Mouse (Mus musculus) embryonic facial prominence, embryonic 15.5 days (tissue): ENCODE measurements around the gene Ccdc149. TPM values are rescaled to one million over a fixed set of nuclear protein-coding genes. Genes with fewer than 3 reads are reported as not detected.

Experiments
- ATAC-seq: fragments of 200-750 bp; cut with Nextera tagmentation; 2 replicates; pipeline ENCODE4 v1.8.0; 2017; ENCODE audit warnings: low read depth, moderate TSS enrichment; ENCODE audit not compliant: insufficient number of reproducible peaks, low FRiP score, low TSS enrichment
- H3K27ac ChIP-seq: fragments of 300-500 bp; sonication (generic); replicated peaks from 2 replicates; pipeline ENCODE4 v1.5.1; 2015; ENCODE audit warnings: mild to moderate bottlenecking, inconsistent platforms
- H3K27me3 ChIP-seq: fragments of 300-500 bp; sonication (generic); 2 replicates; pipeline ENCODE4 v1.6.1; 2015; ENCODE audit warnings: inconsistent platforms
- H3K36me3 ChIP-seq: fragments of 300-500 bp; sonication (generic); 2 replicates; pipeline ENCODE4 v1.6.1; 2015; ENCODE audit warnings: mild to moderate bottlenecking, inconsistent platforms
- H3K4me1 ChIP-seq: fragments of 300-500 bp; sonication (generic); 2 replicates; pipeline ENCODE4 v1.6.1; 2015; ENCODE audit warnings: inconsistent platforms
- H3K4me2 ChIP-seq: fragments of 300-500 bp; sonication (generic); replicated peaks from 2 replicates; pipeline ENCODE4 v1.6.1; 2015; ENCODE audit warnings: mild to moderate bottlenecking, inconsistent platforms
- H3K4me3 ChIP-seq: fragments of 300-500 bp; sonication (generic); replicated peaks from 2 replicates; pipeline ENCODE4 v1.5.1; 2015; ENCODE audit warnings: mild to moderate bottlenecking, inconsistent platforms
- H3K9ac ChIP-seq: fragments of 300-500 bp; sonication (generic); 2 replicates; pipeline ENCODE4 v1.6.1; 2015; ENCODE audit warnings: inconsistent platforms
- H3K9me3 ChIP-seq: fragments of 300-500 bp; sonication (generic); replicated peaks from 2 replicates; pipeline ENCODE4 v1.6.1; 2016; ENCODE audit warnings: inconsistent platforms
- WGBS: fragments of 180-500 bp; shearing (Covaris S2); methylation state at CpG from one replicate; pipeline ENCODE4 v1.1.7; 2015; 5-methylcytosine and 5-hydroxymethylcytosine counted together
- polyA plus RNA-seq: library from polyadenylated mRNA; unstranded; fragments of >200 nt; fragmentation: Nextera tagmentation; extraction: Ambion mirVana; gene quantifications from 2 replicates; pipeline ENCODE4 v1.2.1, GENCODE M21; 2015

Ccdc149 gene
- polyA plus RNA-seq, 1 experiment from 2014 or later = 4.1 TPM

GRCm38 (mm10) chr5:52415193-52415592 lies 56.1 kb downstream of the Ccdc149 start:
- no peak for ATAC-seq
- no peaks in the 10 kb centered on the region for H3K9me3 ChIP-seq
- H3K4me2 ChIP-seq = no peak overlapping the region
- H3K27me3 ChIP-seq = no peaks in the 10 kb centered on the region
- no peaks in the 10 kb centered on the region for H3K36me3 ChIP-seq
- H3K9ac ChIP-seq = no peak overlapping the region
- no peaks in the 10 kb centered on the region for H3K4me1 ChIP-seq
- no peak overlapping the region for H3K27ac ChIP-seq
- WGBS = 97% methylated on average over 1 of the region's 1 CpGs
- H3K4me3 ChIP-seq = no peak overlapping the region

GRCm38 (mm10) chr5:52411567-52411966 lies 59.8 kb downstream of the Ccdc149 start:
- H3K36me3 ChIP-seq = no peaks in the 10 kb centered on the region
- H3K4me2 ChIP-seq = no peak overlapping the region
- H3K27ac ChIP-seq = no peak overlapping the region
- H3K27me3 ChIP-seq = no peaks in the 10 kb centered on the region
- no peak overlapping the region for H3K9ac ChIP-seq
- no peak for ATAC-seq
- 45% methylated on average over 3 of the region's 3 CpGs for WGBS
- H3K9me3 ChIP-seq = no peaks in the 10 kb centered on the region
- no peak overlapping the region for H3K4me3 ChIP-seq
- H3K4me1 ChIP-seq = no peaks in the 10 kb centered on the region

GRCm38 (mm10) chr5:52410197-52410596 lies 61.1 kb downstream of the Ccdc149 start:
- Histone ChIP-seq H3K27me3 (no peaks in the 10 kb centered on the region), H3K4me1 (no peaks in the 10 kb centered on the region), H3K4me3 (no peak overlapping the region), H3K9ac (no peak overlapping the region), H3K36me3 (no peaks in the 10 kb centered on the region), H3K9me3 (no peaks in the 10 kb centered on the region), H3K27ac (no peak overlapping the region), H3K4me2 (no peak overlapping the region)
- no peak for ATAC-seq
- 85% methylated on average over 12 of the region's 12 CpGs for WGBS

- H3K4me3 ChIP-seq = no peak overlapping the region
- no peak overlapping the region for H3K9ac ChIP-seq
- H3K36me3 ChIP-seq = no peaks in the 10 kb centered on the region
- H3K4me1 ChIP-seq = no peaks in the 10 kb centered on the region
- H3K27ac ChIP-seq = no peak overlapping the region
- WGBS = 59% methylated on average over 7 of the region's 7 CpGs
- ATAC-seq = no peak
- no peaks in the 10 kb centered on the region for H3K27me3 ChIP-seq
- no peaks in the 10 kb centered on the region for H3K9me3 ChIP-seq
- no peak overlapping the region for H3K4me2 ChIP-seq
Observed at GRCm38 (mm10) chr5:52408668-52409315, 62.5 kb downstream of the Ccdc149 start.

GRCm38 (mm10) chr5:52404373-52404772 lies 66.9 kb downstream of the Ccdc149 start:
- no peak overlapping the region for H3K4me3 ChIP-seq
- H3K27ac ChIP-seq = no peak overlapping the region
- H3K4me2 ChIP-seq = no peak overlapping the region
- 41% methylated on average over 8 of the region's 8 CpGs for WGBS
- no peaks in the 10 kb centered on the region for H3K27me3 ChIP-seq
- H3K9me3 ChIP-seq = no peaks in the 10 kb centered on the region
- no peak for ATAC-seq
- H3K36me3 ChIP-seq = no peaks in the 10 kb centered on the region
- H3K4me1 ChIP-seq = no peaks in the 10 kb centered on the region
- no peak overlapping the region for H3K9ac ChIP-seq

- no peak overlapping the region for H3K4me3 ChIP-seq
- no peak overlapping the region for H3K4me2 ChIP-seq
- H3K27me3 ChIP-seq = no peaks in the 10 kb centered on the region
- no peaks in the 10 kb centered on the region for H3K4me1 ChIP-seq
- H3K9ac ChIP-seq = no peak overlapping the region
- H3K27ac ChIP-seq = no peak overlapping the region
- ATAC-seq = no peak
- WGBS = 78% methylated on average over 4 of the region's 4 CpGs
- no peaks in the 10 kb centered on the region for H3K9me3 ChIP-seq
- H3K36me3 ChIP-seq = no peaks in the 10 kb centered on the region
Observed at GRCm38 (mm10) chr5:52393756-52394155, 77.6 kb downstream of the Ccdc149 start.

- ATAC-seq = no peak
- H3K9me3 ChIP-seq = no peaks in the 10 kb centered on the region
- H3K9ac ChIP-seq = no peak overlapping the region
- H3K27me3 ChIP-seq = no peaks in the 10 kb centered on the region
- H3K4me1 ChIP-seq = no peaks in the 10 kb centered on the region
- H3K4me2 ChIP-seq = no peak overlapping the region
- 73% methylated on average over 16 of the region's 16 CpGs for WGBS
- H3K27ac ChIP-seq = no peak overlapping the region
- no peaks in the 10 kb centered on the region for H3K36me3 ChIP-seq
- no peak overlapping the region for H3K4me3 ChIP-seq
Observed at GRCm38 (mm10) chr5:52391471-52391870, 79.8 kb downstream of the Ccdc149 start.

GRCm38 (mm10) chr5:52390381-52390780 lies 80.9 kb downstream of the Ccdc149 start:
- no peak for ATAC-seq
- H3K4me3 ChIP-seq = no peak overlapping the region
- no peaks in the 10 kb centered on the region for H3K27me3 ChIP-seq
- H3K9ac ChIP-seq = no peak overlapping the region
- no peaks in the 10 kb centered on the region for H3K9me3 ChIP-seq
- no peaks in the 10 kb centered on the region for H3K36me3 ChIP-seq
- no peaks in the 10 kb centered on the region for H3K4me1 ChIP-seq
- no peak overlapping the region for H3K4me2 ChIP-seq
- H3K27ac ChIP-seq = no peak overlapping the region
- 88% methylated on average over 6 of the region's 6 CpGs for WGBS

- no peak overlapping the region for H3K9ac ChIP-seq
- ATAC-seq = no peak
- no peak overlapping the region for H3K4me2 ChIP-seq
- H3K4me1 ChIP-seq = no peaks in the 10 kb centered on the region
- H3K4me3 ChIP-seq = no peak overlapping the region
- no peaks in the 10 kb centered on the region for H3K27me3 ChIP-seq
- no peaks in the 10 kb centered on the region for H3K36me3 ChIP-seq
- no peak overlapping the region for H3K27ac ChIP-seq
- H3K9me3 ChIP-seq = no peaks in the 10 kb centered on the region
- 70% methylated on average over 7 of the region's 7 CpGs for WGBS
Observed at GRCm38 (mm10) chr5:52388092-52388749, 83.1 kb downstream of the Ccdc149 start.

- no peak overlapping the region for H3K27ac ChIP-seq
- no peaks in the 10 kb centered on the region for H3K9me3 ChIP-seq
- no peaks in the 10 kb centered on the region for H3K4me1 ChIP-seq
- no peak overlapping the region for H3K9ac ChIP-seq
- no peak overlapping the region for H3K4me3 ChIP-seq
- WGBS = 76% methylated on average over 2 of the region's 2 CpGs
- no peak for ATAC-seq
- H3K4me2 ChIP-seq = no peak overlapping the region
- no peaks in the 10 kb centered on the region for H3K27me3 ChIP-seq
- no peaks in the 10 kb centered on the region for H3K36me3 ChIP-seq
Observed at GRCm38 (mm10) chr5:52386016-52386415, 85.3 kb downstream of the Ccdc149 start.

GRCm38 (mm10) chr5:52383748-52384147 lies 87.6 kb downstream of the Ccdc149 start:
- 89% methylated on average over 5 of the region's 5 CpGs for WGBS
- ATAC-seq = no peak
- Histone ChIP-seq H3K9me3 (no peaks in the 10 kb centered on the region), H3K9ac (no peak overlapping the region), H3K27ac (no peak overlapping the region), H3K4me2 (no peak overlapping the region), H3K36me3 (no peaks in the 10 kb centered on the region), H3K4me3 (no peak overlapping the region), H3K27me3 (no peaks in the 10 kb centered on the region), H3K4me1 (no peaks in the 10 kb centered on the region)

- no peak overlapping the region for H3K27ac ChIP-seq
- no peaks in the 10 kb centered on the region for H3K36me3 ChIP-seq
- no peaks in the 10 kb centered on the region for H3K27me3 ChIP-seq
- no peaks in the 10 kb centered on the region for H3K9me3 ChIP-seq
- no peak for ATAC-seq
- no peak overlapping the region for H3K4me3 ChIP-seq
- 71% methylated on average over 8 of the region's 8 CpGs for WGBS
- no peaks in the 10 kb centered on the region for H3K4me1 ChIP-seq
- H3K9ac ChIP-seq = no peak overlapping the region
- no peak overlapping the region for H3K4me2 ChIP-seq
Observed at GRCm38 (mm10) chr5:52382837-52383236, 88.5 kb downstream of the Ccdc149 start.
